Mouse (Mus musculus) midbrain, embryonic 15.5 days (tissue): ENCODE data around the gene Pck1. TPM values are rescaled to one million over a fixed set of nuclear protein-coding genes. Genes with fewer than 3 reads are reported as not detected.

Source experiments
- ATAC-seq: fragments of 200-750 bp; cut with Nextera tagmentation; replicated peaks from 2 replicates; pipeline ENCODE4 v1.8.0; 2017; ENCODE audit warnings: moderate TSS enrichment
- H3K27ac ChIP-seq: fragments of 300-500 bp; sonication (generic); 2 replicates; pipeline ENCODE4 v1.5.1; 2015; ENCODE audit warnings: mild to moderate bottlenecking, inconsistent platforms
- H3K27me3 ChIP-seq: fragments of 300-500 bp; sonication (generic); replicated peaks from 2 replicates; pipeline ENCODE4 v1.6.1; 2015; ENCODE audit warnings: inconsistent platforms
- H3K36me3 ChIP-seq: fragments of 300-500 bp; sonication (generic); replicated peaks from 2 replicates; pipeline ENCODE4 v1.6.1; 2015; ENCODE audit warnings: inconsistent platforms
- H3K4me1 ChIP-seq: fragments of 300-500 bp; sonication (generic); 2 replicates; pipeline ENCODE4 v1.6.1; 2015; ENCODE audit warnings: inconsistent platforms
- H3K4me2 ChIP-seq: fragments of 300-500 bp; sonication (generic); 2 replicates; pipeline ENCODE4 v1.6.1; 2015; ENCODE audit warnings: inconsistent platforms, mild to moderate bottlenecking, moderate library complexity
- H3K4me3 ChIP-seq: fragments of 300-500 bp; sonication (generic); 2 replicates; pipeline ENCODE4 v1.5.1; 2015; ENCODE audit warnings: mild to moderate bottlenecking, inconsistent platforms
- H3K9ac ChIP-seq: fragments of 300-500 bp; sonication (generic); 2 replicates; pipeline ENCODE4 v1.6.1; 2015; ENCODE audit warnings: mild to moderate bottlenecking, inconsistent platforms
- H3K9me3 ChIP-seq: fragments of 300-500 bp; sonication (generic); 2 replicates; pipeline ENCODE4 v1.6.1; 2016; ENCODE audit warnings: inconsistent platforms
- WGBS: fragments of 180-500 bp; shearing (Covaris S2); methylation state at CpG from one replicate; pipeline ENCODE4 v1.1.7; 2015; ENCODE audit warnings: mixed read lengths; 5-methylcytosine and 5-hydroxymethylcytosine counted together
- polyA plus RNA-seq: library from polyadenylated mRNA; unstranded; fragments of >200 nt; fragmentation: Nextera tagmentation; extraction: Ambion mirVana; gene quantifications from 2 replicates; pipeline ENCODE4 v1.2.1, GENCODE M21; 2015

Gene Pck1
- polyA plus RNA-seq, 1 experiment from 2014 or later: not detected

- H3K9ac ChIP-seq: no peak overlapping the region
- 85% methylated on average over 2 of the region's 2 CpGs for WGBS
- no peak for ATAC-seq
- no peaks in the 10 kb centered on the region for H3K36me3 ChIP-seq
- H3K27me3 ChIP-seq: no peaks in the 10 kb centered on the region; the same call in 1 of the 2 replicates
- no peaks in the 10 kb centered on the region for H3K9me3 ChIP-seq
- H3K27ac ChIP-seq: no peak overlapping the region
- H3K4me2 ChIP-seq: no peak overlapping the region
- peaks cover 34% of the 10 kb centered on the region for H3K4me1 ChIP-seq
- H3K4me3 ChIP-seq: no peak overlapping the region
These were observed 17.2 kb downstream of the Pck1 start for GRCm38 (mm10) chr2:173170081-173170480.

- Histone ChIP-seq H3K4me3 (no peak overlapping the region), H3K4me2 (no peak overlapping the region), H3K27ac (no peak overlapping the region), H3K9ac (no peak overlapping the region), H3K9me3 (no peaks in the 10 kb centered on the region), H3K4me1 (peaks cover 34% of the 10 kb centered on the region), H3K27me3 (no peaks in the 10 kb centered on the region; the same call in 1 of the 2 replicates), H3K36me3 (no peaks in the 10 kb centered on the region)
- no peak for ATAC-seq
- 65% methylated on average over 2 of the region's 2 CpGs for WGBS
These were observed 17.9 kb downstream of the Pck1 start for GRCm38 (mm10) chr2:173170715-173171114.

GRCm38 (mm10) chr2:173171470-173171869, 18.6 kb downstream of the Pck1 start:
- Histone ChIP-seq H3K9me3 (no peaks in the 10 kb centered on the region), H3K9ac (0 out of 2 replicates have a peak overlapping the region, but pooled peaks have one; percentile 28), H3K36me3 (no peaks in the 10 kb centered on the region), H3K4me2 (peak overlapping the region; percentile 55), H3K4me3 (peak overlapping the region; percentile 25), H3K4me1 (peaks cover 34% of the 10 kb centered on the region), H3K27ac (peak overlapping the region; percentile 28; the same call in 1 of the 2 replicates), H3K27me3 (no peaks in the 10 kb centered on the region; the same call in 1 of the 2 replicates)
- WGBS: 2% methylated on average over 30 of the region's 30 CpGs
- ATAC-seq: peak; percentile 4; the same call in 1 of the 2 replicates

GRCm38 (mm10) chr2:173171956-173172355, 19.1 kb downstream of the Pck1 start:
- Histone ChIP-seq H3K27me3 (no peaks in the 10 kb centered on the region; the same call in 1 of the 2 replicates), H3K9ac (no peak overlapping the region), H3K4me3 (no peak overlapping the region), H3K27ac (0 out of 2 replicates have a peak overlapping the region, but pooled peaks have one; percentile 82), H3K4me1 (peaks cover 34% of the 10 kb centered on the region), H3K4me2 (peak overlapping the region; percentile 55), H3K9me3 (no peaks in the 10 kb centered on the region), H3K36me3 (no peaks in the 10 kb centered on the region)
- 85% methylated on average over 5 of the region's 5 CpGs for WGBS
- no peak for ATAC-seq

- Histone ChIP-seq H3K27me3 (no peaks in the 10 kb centered on the region; the same call in 1 of the 2 replicates), H3K9me3 (no peaks in the 10 kb centered on the region), H3K4me1 (peaks cover 34% of the 10 kb centered on the region), H3K9ac (no peak overlapping the region), H3K36me3 (no peaks in the 10 kb centered on the region), H3K27ac (peak overlapping the region; percentile 82), H3K4me2 (no peak overlapping the region), H3K4me3 (no peak overlapping the region)
- no peak for ATAC-seq
- 100% methylated on average over 1 of the region's 1 CpGs for WGBS
These were observed 19.5 kb downstream of the Pck1 start for GRCm38 (mm10) chr2:173172386-173172785.

GRCm38 (mm10) chr2:173173008-173173407, 20.2 kb downstream of the Pck1 start:
- Histone ChIP-seq H3K27me3 (no peaks in the 10 kb centered on the region; the same call in 1 of the 2 replicates), H3K9ac (no peak overlapping the region), H3K4me2 (peak overlapping the region; percentile 55), H3K4me3 (no peak overlapping the region), H3K36me3 (no peaks in the 10 kb centered on the region), H3K9me3 (no peaks in the 10 kb centered on the region), H3K27ac (peak overlapping the region; percentile 82), H3K4me1 (peaks cover 34% of the 10 kb centered on the region)
- ATAC-seq: peak; percentile 57
- WGBS: 9% methylated on average over 2 of the region's 2 CpGs

- peak overlapping the region; percentile 82 for H3K27ac ChIP-seq
- H3K9me3 ChIP-seq: no peaks in the 10 kb centered on the region
- no peaks in the 10 kb centered on the region for H3K36me3 ChIP-seq
- WGBS: 2% methylated on average over 22 of the region's 22 CpGs
- peak overlapping the region; percentile 31 for H3K9ac ChIP-seq
- H3K4me1 ChIP-seq: peaks cover 34% of the 10 kb centered on the region
- peak overlapping the region; percentile 55 for H3K4me2 ChIP-seq
- ATAC-seq: peak; percentile 90
- H3K4me3 ChIP-seq: peak overlapping the region; percentile 27
- no peaks in the 10 kb centered on the region; the same call in 1 of the 2 replicates for H3K27me3 ChIP-seq
These were observed 21.0 kb downstream of the Pck1 start for GRCm38 (mm10) chr2:173173521-173174511.

- Histone ChIP-seq H3K27ac (peak overlapping the region; percentile 82), H3K4me1 (peaks cover 34% of the 10 kb centered on the region), H3K4me3 (0 out of 2 replicates have a peak overlapping the region, but pooled peaks have one; percentile 1), H3K4me2 (peak overlapping the region; percentile 55), H3K27me3 (no peaks in the 10 kb centered on the region; the same call in 1 of the 2 replicates), H3K36me3 (no peaks in the 10 kb centered on the region), H3K9ac (no peak overlapping the region), H3K9me3 (no peaks in the 10 kb centered on the region)
- ATAC-seq: 0 out of 2 replicates have a peak, but pooled peaks have one; percentile 3
- 50% methylated on average over 1 of the region's 1 CpGs for WGBS
These were observed 21.7 kb downstream of the Pck1 start for GRCm38 (mm10) chr2:173174569-173174968.

GRCm38 (mm10) chr2:173175703-173176102, 22.9 kb downstream of the Pck1 start:
- H3K4me3 ChIP-seq: no peak overlapping the region
- H3K9me3 ChIP-seq: no peaks in the 10 kb centered on the region
- no peak for ATAC-seq
- no peaks in the 10 kb centered on the region; the same call in 1 of the 2 replicates for H3K27me3 ChIP-seq
- H3K36me3 ChIP-seq: no peaks in the 10 kb centered on the region
- peaks cover 34% of the 10 kb centered on the region for H3K4me1 ChIP-seq
- no peak overlapping the region for H3K4me2 ChIP-seq
- WGBS: 93% methylated on average over 5 of the region's 5 CpGs
- H3K9ac ChIP-seq: no peak overlapping the region
- no peak overlapping the region for H3K27ac ChIP-seq

- WGBS: 87% methylated on average over 5 of the region's 5 CpGs
- Histone ChIP-seq H3K4me2 (no peak overlapping the region), H3K27me3 (no peaks in the 10 kb centered on the region; the same call in 1 of the 2 replicates), H3K27ac (no peak overlapping the region), H3K36me3 (no peaks in the 10 kb centered on the region), H3K4me3 (no peak overlapping the region), H3K4me1 (peaks cover 19% of the 10 kb centered on the region), H3K9ac (no peak overlapping the region), H3K9me3 (no peaks in the 10 kb centered on the region)
- ATAC-seq: no peak
These were observed 24.6 kb downstream of the Pck1 start for GRCm38 (mm10) chr2:173177481-173177880.

- H3K4me3 ChIP-seq: no peak overlapping the region
- H3K4me2 ChIP-seq: no peak overlapping the region
- no peak overlapping the region for H3K27ac ChIP-seq
- 86% methylated on average over 8 of the region's 8 CpGs for WGBS
- no peaks in the 10 kb centered on the region for H3K27me3 ChIP-seq
- ATAC-seq: no peak
- no peak overlapping the region for H3K9ac ChIP-seq
- no peaks in the 10 kb centered on the region for H3K36me3 ChIP-seq
- peaks cover 15% of the 10 kb centered on the region for H3K4me1 ChIP-seq
- no peaks in the 10 kb centered on the region for H3K9me3 ChIP-seq
These were observed 25.1 kb downstream of the Pck1 start for GRCm38 (mm10) chr2:173177951-173178350.

- Histone ChIP-seq H3K36me3 (no peaks in the 10 kb centered on the region), H3K4me3 (no peak overlapping the region), H3K9me3 (no peaks in the 10 kb centered on the region), H3K4me1 (peaks cover 7% of the 10 kb centered on the region), H3K4me2 (no peak overlapping the region), H3K27me3 (no peaks in the 10 kb centered on the region), H3K27ac (no peak overlapping the region), H3K9ac (no peak overlapping the region)
- ATAC-seq: no peak
- WGBS: 83% methylated on average over 7 of the region's 7 CpGs
These were observed 26.2 kb downstream of the Pck1 start for GRCm38 (mm10) chr2:173179046-173179445.
